Mouse (Mus musculus): ENCODE measurements around the gene Chrdl1. TPM values are rescaled to one million over a fixed set of nuclear protein-coding genes. Genes with fewer than 3 reads are reported as not detected.

The Chrdl1 gene
- total RNA-seq (2017) = not detected in 2 replicates

DNA sequence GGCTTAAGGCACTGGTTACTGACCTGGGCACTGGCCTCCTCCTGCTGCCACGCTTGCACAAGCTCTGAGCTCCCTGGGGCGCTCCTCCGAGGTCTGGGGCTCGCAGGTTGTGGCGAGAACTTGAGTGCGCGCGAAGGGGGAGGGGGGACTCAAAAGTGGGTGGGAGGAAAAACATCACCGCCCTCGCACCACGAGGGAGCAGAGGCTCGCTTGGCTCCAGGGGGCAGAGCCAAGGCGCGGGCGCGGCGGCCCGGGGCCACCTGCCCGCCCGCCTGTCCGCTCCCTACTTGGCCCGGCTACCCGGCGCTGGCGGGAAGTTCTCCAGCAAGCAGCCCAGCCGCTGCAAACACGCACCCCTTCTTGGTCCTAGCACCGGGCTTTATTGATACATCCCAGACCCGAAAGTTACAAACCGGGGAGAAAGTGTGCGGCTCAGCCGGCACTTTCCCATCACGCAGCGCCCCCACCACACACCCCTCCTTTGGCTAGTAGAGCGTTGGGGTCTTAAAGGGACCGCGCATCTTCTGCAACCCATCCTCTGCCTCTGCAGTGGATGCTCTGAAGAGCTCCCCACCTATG lies at the start of gene Chrdl1:
Gene Chrdl1, minus strand, starts transcription at position 472 of the 579 bp plus-strand sequence.
- ATAC-seq (replicated peaks in 1 of 2; ENCODE audit: insufficient read depth in 1 of 2, low FRiP score in 2 of 2, low TSS enrichment in 1 of 2, low read depth in 1 of 2, poor library complexity in 2 of 2, severe bottlenecking in 2 of 2) = peak; percentile 22 to 48; a peak in 3 of 4 replicates

DNA sequence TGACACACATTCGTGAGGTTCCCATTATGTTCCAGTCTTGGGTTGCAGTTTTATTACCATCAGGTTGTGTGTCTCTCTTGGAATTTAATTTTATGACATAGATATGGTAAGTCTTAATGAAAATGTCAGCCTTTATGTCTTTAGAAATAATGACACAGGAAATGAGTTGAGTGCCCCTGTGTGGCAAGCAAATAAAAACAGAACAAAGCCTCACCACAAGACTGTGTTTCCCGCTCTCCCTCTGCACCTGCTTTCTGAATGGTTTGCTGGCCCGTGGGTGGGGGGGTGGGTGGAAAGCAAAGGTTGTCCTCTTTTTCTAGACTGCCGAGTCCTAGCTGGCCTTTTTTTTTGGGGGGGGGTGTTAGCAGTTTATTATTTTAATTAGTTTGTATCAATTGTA lies 48.6 kb upstream of the Chrdl1 start:
- ATAC-seq (replicated peaks in 1 of 2; ENCODE audit: insufficient read depth in 1 of 2, low FRiP score in 2 of 2, low TSS enrichment in 1 of 2, low read depth in 1 of 2, poor library complexity in 2 of 2, severe bottlenecking in 2 of 2) = no peak

DNA sequence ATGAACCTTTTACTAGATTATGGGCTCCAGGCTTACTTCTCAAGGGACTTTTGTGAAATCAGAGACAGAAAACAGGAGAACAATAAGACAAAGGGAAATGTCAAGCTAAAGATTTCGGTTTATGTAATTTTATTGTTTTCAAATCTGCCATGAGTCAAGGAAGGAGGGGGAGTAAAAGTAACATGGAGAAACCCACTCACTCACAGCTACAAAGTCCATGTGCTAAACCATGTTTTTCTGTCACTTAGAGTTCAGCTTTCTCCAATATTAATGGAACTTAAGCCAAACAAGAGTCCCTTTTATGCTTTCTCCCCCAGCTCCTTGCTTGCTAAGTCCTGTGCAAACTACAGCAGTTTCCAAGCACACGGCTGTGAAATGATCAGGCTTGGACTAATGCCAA lies 10.5 kb upstream of the Chrdl1 start:
- no peak for ATAC-seq (replicated peaks in 1 of 2; ENCODE audit: insufficient read depth in 1 of 2, low FRiP score in 2 of 2, low TSS enrichment in 1 of 2, low read depth in 1 of 2, poor library complexity in 2 of 2, severe bottlenecking in 2 of 2)

DNA sequence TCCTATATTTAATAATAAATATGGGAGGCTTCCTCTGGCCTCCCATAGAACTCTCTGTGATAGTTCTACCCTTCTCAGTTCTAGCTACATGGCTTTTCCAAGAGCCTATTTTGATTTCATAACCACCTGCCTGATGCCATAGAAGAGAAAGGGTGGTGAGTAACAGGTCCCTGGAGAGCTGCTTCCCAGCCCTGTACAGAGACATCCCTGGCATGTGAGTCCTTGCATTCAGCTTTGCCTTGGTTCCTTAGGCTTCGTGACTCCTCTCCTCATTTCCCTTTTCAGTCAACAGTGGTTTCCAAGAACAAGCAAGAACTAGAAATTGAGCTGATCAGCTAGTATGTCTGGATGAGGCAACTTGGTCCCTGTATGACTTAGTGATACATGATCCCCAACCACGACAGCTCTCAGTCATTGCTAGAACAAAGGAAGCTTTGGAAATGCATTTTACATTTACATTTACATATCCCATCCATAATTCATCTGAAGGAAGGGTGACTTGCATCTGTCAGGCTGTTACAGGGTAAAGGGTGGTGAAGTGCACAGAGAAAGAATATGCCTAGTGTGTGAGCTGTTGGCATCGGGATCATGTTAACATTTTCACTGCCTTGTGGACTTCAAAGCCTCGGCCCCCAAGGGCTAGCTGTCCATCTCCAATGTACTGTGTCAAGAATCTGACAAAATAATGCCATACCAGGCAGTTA lies 27.7 kb downstream of the Chrdl1 start:
- ATAC-seq (replicated peaks in 1 of 2; ENCODE audit: insufficient read depth in 1 of 2, low FRiP score in 2 of 2, low TSS enrichment in 1 of 2, low read depth in 1 of 2, poor library complexity in 2 of 2, severe bottlenecking in 2 of 2) = no peak

DNA sequence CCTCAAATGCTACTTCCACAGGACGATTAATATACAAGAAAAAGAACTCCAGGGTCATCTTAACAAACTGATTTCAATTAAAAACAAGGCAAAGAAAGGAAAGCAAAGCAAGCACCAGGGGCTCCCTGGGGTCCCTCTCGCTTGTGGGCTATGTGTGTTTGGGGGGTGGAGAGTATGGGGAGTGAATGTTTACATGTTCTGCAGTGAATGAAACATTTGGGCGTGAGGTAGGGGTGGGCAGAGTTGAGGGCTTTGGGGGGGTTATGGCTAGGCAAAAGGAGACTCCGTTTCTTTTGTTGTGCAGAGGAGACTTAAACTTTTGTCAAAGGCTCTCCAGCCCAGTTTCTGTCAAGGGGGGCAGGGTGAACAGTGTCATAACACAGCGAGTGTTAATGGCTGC lies 46.8 kb downstream of the Chrdl1 start:
- no peak for ATAC-seq (replicated peaks in 1 of 2; ENCODE audit: insufficient read depth in 1 of 2, low FRiP score in 2 of 2, low TSS enrichment in 1 of 2, low read depth in 1 of 2, poor library complexity in 2 of 2, severe bottlenecking in 2 of 2)

DNA sequence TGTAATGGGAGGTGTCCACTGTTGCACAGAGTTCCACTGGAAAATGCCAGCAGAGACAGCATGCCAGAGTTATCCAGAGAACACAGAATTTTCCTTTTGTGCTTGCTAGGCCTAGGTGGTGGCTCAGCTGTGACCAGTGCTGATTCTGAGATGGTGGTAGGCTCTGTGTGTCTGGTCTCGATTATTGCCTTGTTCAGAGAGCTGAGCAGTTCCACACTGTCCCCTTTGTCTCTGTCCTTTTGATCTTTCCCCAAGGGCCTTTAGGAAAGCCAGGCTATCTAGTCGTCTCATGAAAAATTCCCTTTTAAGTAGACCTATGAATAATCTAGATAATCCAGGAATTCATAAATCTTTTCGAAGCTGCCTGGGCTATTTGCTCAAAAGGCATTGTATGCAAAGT lies 47.3 kb downstream of the Chrdl1 start:
- no peak for ATAC-seq (replicated peaks in 1 of 2; ENCODE audit: insufficient read depth in 1 of 2, low FRiP score in 2 of 2, low TSS enrichment in 1 of 2, low read depth in 1 of 2, poor library complexity in 2 of 2, severe bottlenecking in 2 of 2)

DNA sequence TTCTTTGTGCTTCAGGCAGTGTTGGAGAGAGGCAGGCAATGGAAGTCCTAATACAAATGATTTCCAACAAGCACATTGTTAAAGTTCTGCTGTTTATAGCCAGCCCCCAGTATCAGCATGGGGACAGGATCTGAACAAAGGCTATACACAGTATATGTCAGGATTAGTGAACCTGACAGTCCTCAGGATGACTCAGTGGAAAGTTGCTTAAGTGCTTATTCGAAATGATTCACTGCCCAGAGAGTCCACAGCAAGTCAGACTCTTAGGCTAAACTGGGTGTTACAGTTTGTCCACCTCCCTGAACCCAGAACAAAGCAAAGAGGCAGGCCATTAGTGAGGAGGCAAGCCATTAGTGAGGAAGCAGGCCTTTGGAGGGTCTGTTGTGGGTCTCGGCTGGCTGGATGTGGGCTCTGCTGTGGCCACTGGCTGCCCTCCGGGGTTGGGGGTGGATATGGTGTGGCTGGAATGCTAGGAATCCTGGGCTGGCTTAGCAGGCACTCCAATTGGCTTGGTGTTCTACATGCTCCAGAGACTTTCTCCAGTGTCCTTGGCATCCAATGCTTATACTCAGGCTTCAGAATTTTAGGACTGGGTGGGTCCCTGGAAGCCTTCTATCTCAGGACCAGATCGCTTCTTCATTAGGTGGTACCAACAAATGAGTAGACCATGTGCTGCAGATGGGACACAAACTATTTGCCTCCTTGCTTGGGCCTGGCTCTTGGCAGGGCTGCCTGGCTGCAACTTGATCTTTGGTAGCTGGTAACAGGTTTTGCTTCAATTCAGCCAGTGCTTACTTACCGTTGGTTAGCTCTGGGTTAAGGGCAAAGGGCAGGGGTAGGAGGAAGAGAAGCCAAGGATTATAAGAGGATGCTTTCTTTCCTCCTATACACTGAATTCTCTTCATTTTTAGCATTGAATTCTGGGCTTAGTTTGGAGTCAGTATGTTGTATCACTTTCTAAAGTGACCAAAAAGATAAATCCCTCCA lies 49.3 kb downstream of the Chrdl1 start:
- no peak for ATAC-seq (replicated peaks in 1 of 2; ENCODE audit: insufficient read depth in 1 of 2, low FRiP score in 2 of 2, low TSS enrichment in 1 of 2, low read depth in 1 of 2, poor library complexity in 2 of 2, severe bottlenecking in 2 of 2)

DNA sequence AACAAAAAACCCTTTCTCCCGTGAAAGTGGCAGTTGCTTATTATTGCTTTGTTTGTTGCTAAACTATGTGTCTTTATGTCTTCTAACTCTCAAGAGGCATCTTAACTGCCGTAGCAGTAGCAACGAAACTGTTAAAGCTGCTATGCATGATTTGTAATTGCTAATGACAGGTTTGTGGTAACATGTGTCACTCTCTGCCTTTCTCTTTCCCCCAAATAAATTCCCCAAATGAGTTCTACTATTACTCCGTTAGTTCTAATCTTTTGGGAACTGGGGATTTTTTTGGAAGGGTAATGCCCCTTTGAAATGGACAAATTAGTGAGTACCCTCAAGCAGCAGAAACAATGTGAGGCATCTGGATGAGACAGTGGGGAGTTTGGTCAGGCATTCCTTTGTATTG lies 55.9 kb downstream of the Chrdl1 start:
- no peak for ATAC-seq (replicated peaks in 1 of 2; ENCODE audit: insufficient read depth in 1 of 2, low FRiP score in 2 of 2, low TSS enrichment in 1 of 2, low read depth in 1 of 2, poor library complexity in 2 of 2, severe bottlenecking in 2 of 2)

DNA sequence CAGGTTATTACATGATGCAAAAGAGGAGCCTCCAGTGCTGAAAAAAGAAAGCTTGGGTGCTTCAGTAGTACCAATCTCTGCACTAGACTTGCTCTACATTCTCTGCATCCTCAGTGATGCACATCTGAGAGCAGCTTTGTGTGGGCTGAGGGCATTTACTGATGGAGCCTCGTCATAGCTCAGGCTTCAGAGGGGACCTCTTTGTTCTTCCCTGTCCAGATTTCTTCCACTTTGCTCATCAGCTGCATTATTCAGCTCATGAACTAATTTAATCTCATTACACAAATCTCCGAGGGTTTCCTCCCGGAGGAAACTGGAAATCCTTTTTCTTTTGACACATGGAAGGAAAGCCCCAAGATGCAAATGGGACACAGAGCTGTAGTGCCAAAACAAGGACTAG lies 56.5 kb downstream of the Chrdl1 start:
- no peak for ATAC-seq (replicated peaks in 1 of 2; ENCODE audit: insufficient read depth in 1 of 2, low FRiP score in 2 of 2, low TSS enrichment in 1 of 2, low read depth in 1 of 2, poor library complexity in 2 of 2, severe bottlenecking in 2 of 2)

DNA sequence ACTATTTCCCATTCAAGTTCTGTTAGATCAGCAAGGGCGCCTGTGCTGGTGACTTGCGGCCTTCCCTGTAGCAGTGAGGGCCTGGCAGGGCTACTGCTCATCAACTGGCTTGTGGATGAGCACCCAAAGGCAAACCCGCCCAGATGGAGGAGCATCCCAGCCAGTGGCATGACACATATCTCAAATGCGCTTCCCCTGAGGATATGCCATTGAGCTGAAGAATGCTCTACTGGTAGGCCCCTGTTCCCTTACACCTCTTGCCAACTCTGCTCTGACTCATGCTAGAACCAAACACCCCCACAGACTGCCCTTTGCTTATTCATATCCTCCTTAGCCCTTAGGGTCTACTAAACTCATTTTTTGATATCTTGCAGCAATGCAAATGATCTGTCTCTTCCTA lies 57.4 kb downstream of the Chrdl1 start:
- no peak for ATAC-seq (replicated peaks in 1 of 2; ENCODE audit: insufficient read depth in 1 of 2, low FRiP score in 2 of 2, low TSS enrichment in 1 of 2, low read depth in 1 of 2, poor library complexity in 2 of 2, severe bottlenecking in 2 of 2)

DNA sequence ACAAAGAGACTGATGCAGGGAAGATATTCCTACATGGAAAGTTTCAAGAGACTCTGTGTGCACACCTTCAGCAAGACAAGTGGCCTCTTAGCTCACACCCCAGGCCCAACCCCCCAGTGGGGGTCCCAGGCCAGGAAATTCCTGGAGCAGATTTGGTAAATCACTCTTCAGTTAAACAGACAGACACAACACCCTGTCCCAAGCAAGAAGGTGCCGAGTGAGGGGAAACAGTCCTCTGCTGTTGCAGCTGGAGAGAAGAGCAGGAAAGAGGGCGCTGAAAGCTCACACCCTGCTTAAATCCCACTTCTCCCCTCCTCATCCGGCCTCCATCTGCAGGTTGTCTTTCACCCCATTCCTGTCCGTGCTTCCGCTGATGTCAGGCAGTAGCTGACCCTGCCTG lies 58.2 kb downstream of the Chrdl1 start:
- ATAC-seq (replicated peaks in 1 of 2; ENCODE audit: insufficient read depth in 1 of 2, low FRiP score in 2 of 2, low TSS enrichment in 1 of 2, low read depth in 1 of 2, poor library complexity in 2 of 2, severe bottlenecking in 2 of 2) = no peak

DNA sequence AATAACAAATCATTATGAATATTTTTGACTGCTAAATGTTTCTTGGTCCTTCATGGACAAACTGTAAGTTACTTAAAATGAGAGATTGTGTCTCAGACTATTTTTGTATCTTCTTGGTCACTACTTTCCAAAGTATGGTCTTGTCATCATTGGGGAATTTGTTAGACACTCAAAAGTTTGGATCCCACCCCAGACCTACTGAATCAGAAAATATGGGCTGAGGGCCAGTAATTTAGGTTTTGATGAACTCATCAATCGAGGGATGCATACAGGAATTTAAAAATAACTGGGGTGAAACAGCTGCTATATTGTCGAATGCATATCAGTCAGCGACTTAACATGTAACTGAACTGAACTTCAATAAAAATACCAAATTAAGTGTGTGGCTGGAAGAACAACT lies 80.9 kb downstream of the Chrdl1 start:
- no peak for ATAC-seq (replicated peaks in 1 of 2; ENCODE audit: insufficient read depth in 1 of 2, low FRiP score in 2 of 2, low TSS enrichment in 1 of 2, low read depth in 1 of 2, poor library complexity in 2 of 2, severe bottlenecking in 2 of 2)

DNA sequence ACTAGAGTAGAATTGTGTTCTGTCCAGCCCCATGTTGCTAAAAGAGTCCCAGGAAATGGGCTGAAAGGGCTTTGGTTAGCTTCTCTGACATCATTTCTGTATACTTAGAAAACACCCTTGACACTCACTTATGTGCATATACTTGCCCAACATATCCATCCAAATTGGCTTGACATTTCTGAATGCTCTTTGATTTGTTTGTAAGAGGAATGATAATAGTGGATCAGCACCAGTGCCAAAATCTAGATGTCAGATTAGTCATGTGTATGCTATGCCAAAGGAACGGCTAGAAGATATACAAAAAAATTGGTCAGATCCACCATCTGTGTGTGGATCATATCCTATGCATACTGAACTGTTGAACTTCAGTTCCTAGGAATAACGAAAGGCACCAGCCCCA lies 99.3 kb downstream of the Chrdl1 start:
- no peak for ATAC-seq (replicated peaks in 1 of 2; ENCODE audit: insufficient read depth in 1 of 2, low FRiP score in 2 of 2, low TSS enrichment in 1 of 2, low read depth in 1 of 2, poor library complexity in 2 of 2, severe bottlenecking in 2 of 2)

DNA sequence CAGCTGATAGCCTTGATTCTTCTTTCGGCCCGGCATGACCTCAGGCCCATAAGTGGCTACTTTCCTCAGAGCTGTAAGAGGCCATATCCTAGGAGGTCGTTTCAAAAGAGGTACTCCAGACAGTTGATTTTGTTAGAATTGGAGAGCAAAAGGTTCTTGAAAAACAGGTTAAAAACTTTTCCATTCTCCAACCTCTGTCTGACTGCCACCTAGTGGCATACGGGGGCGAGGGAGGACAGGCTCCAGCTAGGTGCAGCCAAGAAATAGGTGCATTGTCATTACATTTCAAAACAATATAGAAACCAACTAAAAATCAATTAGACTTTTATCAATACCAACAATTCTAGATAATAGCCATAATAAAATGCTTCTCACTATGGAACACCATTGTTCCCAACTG lies 118.9 kb downstream of the Chrdl1 start:
- no peak for ATAC-seq (replicated peaks in 1 of 2; ENCODE audit: insufficient read depth in 1 of 2, low FRiP score in 2 of 2, low TSS enrichment in 1 of 2, low read depth in 1 of 2, poor library complexity in 2 of 2, severe bottlenecking in 2 of 2)

DNA sequence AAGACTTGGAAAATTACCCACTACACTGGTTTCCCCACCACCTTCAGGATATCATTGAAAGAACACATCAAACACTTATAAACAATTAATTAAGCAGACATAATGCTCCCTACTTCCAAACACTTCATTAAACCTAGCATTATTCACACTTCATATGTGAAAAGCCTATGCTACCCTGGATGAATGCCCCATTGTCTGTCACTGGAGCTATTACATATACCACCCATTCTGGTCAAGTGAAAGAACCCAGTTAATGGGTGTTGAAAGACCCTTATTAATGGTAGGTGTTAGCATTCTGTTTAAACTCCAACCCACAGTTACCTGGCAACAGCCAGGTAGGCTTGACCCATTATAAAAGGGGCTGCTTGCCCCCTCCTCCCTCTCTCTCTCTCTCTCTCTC lies 143.4 kb downstream of the Chrdl1 start:
- ATAC-seq (replicated peaks in 1 of 2; ENCODE audit: insufficient read depth in 1 of 2, low FRiP score in 2 of 2, low TSS enrichment in 1 of 2, low read depth in 1 of 2, poor library complexity in 2 of 2, severe bottlenecking in 2 of 2) = no peak
